Mouse (Mus musculus) intestine, embryonic 14.5 days (tissue): ENCODE measurements at regions not wholly inside any gene's neighbourhood (a gene's known extent, or its start where the extent isn't known, plus 50 kb on each side); places are given as distances from the start of the nearest gene placed in this dataset.

Source experiments
- ATAC-seq: fragments of 200-750 bp; cut with Nextera tagmentation; replicated peaks from 2 replicates; pipeline ENCODE4 v1.8.0; 2017; ENCODE audit warnings: low read depth, moderate number of reproducible peaks, moderate TSS enrichment, moderate library complexity; ENCODE audit not compliant: low FRiP score, low TSS enrichment
- DNase-seq: peaks from one replicate; pipeline ENCODE4 v3.0.0-alpha.2; 2018; ENCODE audit warnings: low spot score
- H3K27ac ChIP-seq: fragments of 300-500 bp; sonication (generic); 2 replicates; pipeline ENCODE4 v1.5.1; 2014; ENCODE audit warnings: low read depth, mild to moderate bottlenecking, control low read depth
- H3K27me3 ChIP-seq: fragments of 300-500 bp; sonication (generic); replicated peaks from 2 replicates; pipeline ENCODE4 v1.6.1; 2014; ENCODE audit warnings: low read length, control low read depth; ENCODE audit not compliant: control insufficient read depth, insufficient read depth
- H3K36me3 ChIP-seq: fragments of 300-500 bp; sonication (generic); 2 replicates; pipeline ENCODE4 v1.6.1; 2014; ENCODE audit warnings: low read length, control low read depth; ENCODE audit not compliant: control insufficient read depth, insufficient read depth
- H3K4me1 ChIP-seq: fragments of 300-500 bp; sonication (generic); replicated peaks from 2 replicates; pipeline ENCODE4 v1.6.1; 2014; ENCODE audit warnings: low read length, control low read depth, mixed read lengths; ENCODE audit not compliant: control insufficient read depth, insufficient read depth
- H3K4me2 ChIP-seq: fragments of 300-500 bp; sonication (generic); 2 replicates; pipeline ENCODE4 v1.6.1; 2014; ENCODE audit warnings: low read length
- H3K4me3 ChIP-seq: fragments of 300-500 bp; sonication (generic); 2 replicates; pipeline ENCODE4 v1.5.1; 2014; ENCODE audit warnings: low read depth, low read length, control low read depth, mixed read lengths
- H3K9ac ChIP-seq: fragments of 300-500 bp; sonication (generic); 2 replicates; pipeline ENCODE4 v1.6.1; 2014; ENCODE audit warnings: mild to moderate bottlenecking, low read length
- H3K9me3 ChIP-seq: fragments of 300-500 bp; sonication (generic); 2 replicates; pipeline ENCODE4 v1.6.1; 2016; ENCODE audit warnings: low read length, control low read depth; ENCODE audit not compliant: control insufficient read depth
- WGBS: fragments of 180-500 bp; shearing (Covaris S2); extraction: QIAGEN DNeasy Blood & Tissue Kit; methylation state at CpG from one replicate; pipeline ENCODE4 v1.1.7; 2014; 5-methylcytosine and 5-hydroxymethylcytosine counted together

DNA sequence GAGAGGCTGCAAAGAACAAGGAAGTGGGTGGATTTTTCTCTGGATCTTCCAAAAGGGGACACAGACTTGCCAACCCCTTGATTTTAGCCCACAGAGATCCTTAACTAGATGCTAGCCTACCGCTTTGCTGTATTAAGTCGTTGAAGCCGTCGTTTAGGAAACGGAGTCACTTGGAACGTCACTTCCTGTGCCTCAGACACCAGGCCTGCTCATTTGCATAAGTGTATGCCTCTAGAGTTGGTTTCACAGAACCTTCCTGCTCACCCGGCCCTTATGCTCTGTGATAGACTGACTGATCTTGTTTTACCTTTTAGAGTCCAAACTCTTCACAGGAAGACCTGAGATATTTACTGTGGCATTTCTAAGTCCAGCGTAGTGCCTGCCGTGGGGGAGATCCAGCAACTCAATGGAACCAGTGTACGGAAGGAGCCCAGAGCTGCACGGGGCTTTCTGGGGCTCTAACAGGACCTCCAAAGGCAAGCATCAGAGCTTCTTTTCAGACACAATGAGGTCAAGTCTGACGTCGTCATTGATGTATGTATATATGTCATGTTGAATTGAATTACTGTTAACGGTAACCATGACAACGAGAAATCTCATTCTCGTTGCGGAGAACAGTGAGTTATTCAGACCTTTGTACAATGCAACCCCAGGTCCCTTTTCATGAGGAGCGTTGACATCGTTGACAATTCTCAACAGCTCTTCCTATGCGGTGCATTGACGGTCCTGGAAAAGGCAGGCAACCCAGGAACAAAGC is 72.2 kb upstream of the Ubl3 start:
- Histone ChIP-seq H3K4me2 (no peak overlapping the region), H3K9ac (no peak overlapping the region), H3K36me3 (no peaks in the 10 kb centered on the region), H3K4me1 (no peaks in the 10 kb centered on the region), H3K27ac (no peak overlapping the region; the same call in 1 of the 2 replicates), H3K27me3 (no peaks in the 10 kb centered on the region), H3K9me3 (no peaks in the 10 kb centered on the region), H3K4me3 (no peak overlapping the region)
- ATAC-seq (0 out of 2 replicates have a peak, but pooled peaks have one; percentile 23), DNase-seq (peak; percentile 49)
- WGBS: 76% methylated on average over 21 of the region's 21 CpGs

GRCm38 (mm10) chr5:148620895-148621786 is 68.6 kb upstream of the Ubl3 start:
- Histone ChIP-seq H3K27ac (no peak overlapping the region), H3K9me3 (no peaks in the 10 kb centered on the region), H3K4me1 (peaks cover 6% of the 10 kb centered on the region; the same call in 1 of the 2 replicates), H3K27me3 (no peaks in the 10 kb centered on the region), H3K36me3 (no peaks in the 10 kb centered on the region), H3K4me3 (no peak overlapping the region), H3K9ac (no peak overlapping the region), H3K4me2 (no peak overlapping the region)
- no peak for ATAC-seq
- no peak for DNase-seq
- 39% methylated on average over 10 of the region's 10 CpGs for WGBS

DNA sequence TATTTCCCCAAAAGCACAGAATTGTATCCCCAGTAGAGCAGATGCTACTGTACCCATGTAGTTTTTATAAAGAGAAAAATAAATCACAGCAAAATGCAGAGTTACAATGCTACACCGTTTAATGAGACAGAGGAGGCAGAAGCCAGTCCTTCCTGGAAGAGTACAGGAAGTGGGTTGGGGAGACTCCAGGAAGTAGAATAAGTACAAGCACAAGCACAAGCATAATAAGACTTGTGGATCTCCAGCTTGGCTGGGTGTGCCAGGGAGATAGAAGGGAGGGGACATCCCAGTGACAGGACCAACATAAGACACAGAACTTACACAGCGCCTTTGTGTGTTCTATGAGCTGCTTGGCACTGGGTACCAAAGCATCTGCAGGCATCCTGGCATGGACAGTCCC is 67.3 kb upstream of the Ubl3 start:
- 85% methylated on average over 2 of the region's 2 CpGs for WGBS
- Histone ChIP-seq H3K9me3 (no peaks in the 10 kb centered on the region), H3K9ac (no peak overlapping the region), H3K4me2 (no peak overlapping the region), H3K4me3 (no peak overlapping the region), H3K27me3 (no peaks in the 10 kb centered on the region), H3K27ac (no peak overlapping the region), H3K36me3 (no peaks in the 10 kb centered on the region), H3K4me1 (peaks cover 7% of the 10 kb centered on the region; the same call in 1 of the 2 replicates)
- DNase-seq (no peak), ATAC-seq (no peak)

GRCm38 (mm10) chr5:148616426-148616825 is 63.8 kb upstream of the Ubl3 start:
- 70% methylated on average over 3 of the region's 3 CpGs for WGBS
- ATAC-seq (no peak), DNase-seq (peak; percentile 50)
- no peaks in the 10 kb centered on the region for H3K9me3 ChIP-seq
- no peaks in the 10 kb centered on the region for H3K27me3 ChIP-seq
- no peak overlapping the region for H3K4me3 ChIP-seq
- H3K9ac ChIP-seq: no peak overlapping the region
- no peaks in the 10 kb centered on the region for H3K36me3 ChIP-seq
- H3K4me2 ChIP-seq: no peak overlapping the region
- peaks cover 7% of the 10 kb centered on the region; the same call in 1 of the 2 replicates for H3K4me1 ChIP-seq
- peak overlapping the region; percentile 30; the same call in 1 of the 2 replicates for H3K27ac ChIP-seq

DNA sequence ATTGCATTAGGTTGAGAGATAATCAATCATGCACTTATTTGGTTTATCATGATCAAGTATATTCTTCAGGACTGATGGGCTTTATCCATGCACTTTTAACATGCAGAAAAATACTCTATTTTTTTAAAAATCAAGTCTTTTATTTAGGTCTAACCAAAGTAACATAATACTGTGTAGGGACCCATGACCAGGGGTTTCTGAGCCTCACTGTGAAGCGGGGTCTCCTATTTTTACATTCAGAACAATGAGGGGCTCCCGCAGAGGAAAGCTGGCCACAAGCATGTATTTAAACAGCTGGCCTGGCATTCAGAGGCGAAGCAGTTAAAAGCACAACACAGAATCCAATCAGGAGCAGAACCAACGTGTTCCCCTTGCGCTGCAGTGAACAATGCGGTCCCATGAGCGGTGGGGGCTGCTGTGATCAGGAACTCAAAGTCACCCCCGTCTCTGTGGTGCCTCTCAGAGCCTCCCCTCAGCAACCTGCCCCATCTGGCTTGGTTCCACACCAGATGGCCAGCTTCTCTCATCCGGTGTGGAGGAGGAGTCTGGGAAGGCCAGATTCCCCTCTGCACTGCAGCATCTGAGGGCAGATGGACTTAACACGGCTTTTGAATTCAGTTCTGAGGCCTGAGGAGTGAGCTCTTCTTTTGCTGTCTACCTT is 63.2 kb upstream of the Ubl3 start:
- Histone ChIP-seq H3K4me1 (peaks cover 7% of the 10 kb centered on the region; the same call in 1 of the 2 replicates), H3K9me3 (no peaks in the 10 kb centered on the region), H3K4me3 (no peak overlapping the region), H3K4me2 (no peak overlapping the region), H3K36me3 (no peaks in the 10 kb centered on the region), H3K27ac (peak overlapping the region; percentile 16; the same call in 1 of the 2 replicates), H3K27me3 (no peaks in the 10 kb centered on the region), H3K9ac (no peak overlapping the region)
- peak; percentile 62; the same call in 1 of the 2 replicates for ATAC-seq
- 59% methylated on average over 10 of the region's 10 CpGs for WGBS
- DNase-seq: no peak

GRCm38 (mm10) chr5:148615117-148615516 is 62.5 kb upstream of the Ubl3 start:
- Histone ChIP-seq H3K4me3 (no peak overlapping the region), H3K4me1 (peaks cover 7% of the 10 kb centered on the region; the same call in 1 of the 2 replicates), H3K27ac (no peak overlapping the region), H3K9me3 (no peaks in the 10 kb centered on the region), H3K4me2 (no peak overlapping the region), H3K27me3 (no peaks in the 10 kb centered on the region), H3K36me3 (no peaks in the 10 kb centered on the region), H3K9ac (no peak overlapping the region)
- ATAC-seq (no peak), DNase-seq (no peak)
- 93% methylated on average over 14 of the region's 14 CpGs for WGBS

DNA sequence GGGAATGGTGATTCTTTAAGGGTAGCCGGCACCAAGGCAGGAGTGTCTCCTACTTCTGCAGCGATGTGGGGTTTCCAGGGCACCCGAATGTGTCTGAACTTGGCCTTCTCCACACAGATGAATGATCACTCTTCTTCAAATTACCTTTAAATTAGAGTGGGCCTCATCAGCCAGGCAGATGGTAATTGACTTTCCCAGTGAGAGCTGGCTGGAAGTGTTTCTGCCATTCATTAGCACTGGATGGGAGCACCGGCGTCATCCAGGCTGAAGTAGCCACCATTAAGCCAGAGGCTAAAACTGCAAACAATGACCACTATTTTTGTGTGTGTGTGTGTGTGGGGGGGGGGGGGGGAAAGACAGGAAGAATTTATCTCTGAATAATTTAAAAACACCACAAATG is 58.7 kb upstream of the Ubl3 start:
- ATAC-seq (no peak), DNase-seq (no peak)
- H3K9ac ChIP-seq: no peak overlapping the region
- no peaks in the 10 kb centered on the region for H3K27me3 ChIP-seq
- peaks cover 11% of the 10 kb centered on the region for H3K4me1 ChIP-seq
- H3K4me3 ChIP-seq: no peak overlapping the region
- H3K27ac ChIP-seq: no peak overlapping the region
- H3K9me3 ChIP-seq: no peaks in the 10 kb centered on the region
- H3K36me3 ChIP-seq: no peaks in the 10 kb centered on the region
- no peak overlapping the region for H3K4me2 ChIP-seq
- 61% methylated on average over 5 of the region's 5 CpGs for WGBS

- H3K36me3 ChIP-seq: no peaks in the 10 kb centered on the region
- peaks cover 8% of the 10 kb centered on the region for H3K4me1 ChIP-seq
- H3K4me2 ChIP-seq: no peak overlapping the region
- 69% methylated on average over 9 of the region's 9 CpGs for WGBS
- ATAC-seq (no peak), DNase-seq (no peak)
- no peaks in the 10 kb centered on the region for H3K9me3 ChIP-seq
- no peak overlapping the region for H3K27ac ChIP-seq
- no peaks in the 10 kb centered on the region for H3K27me3 ChIP-seq
- no peak overlapping the region for H3K9ac ChIP-seq
- H3K4me3 ChIP-seq: no peak overlapping the region
Measured at GRCm38 (mm10) chr5:148609506-148609880, 56.9 kb upstream of the Ubl3 start.
